In the genomic region with DNA sequence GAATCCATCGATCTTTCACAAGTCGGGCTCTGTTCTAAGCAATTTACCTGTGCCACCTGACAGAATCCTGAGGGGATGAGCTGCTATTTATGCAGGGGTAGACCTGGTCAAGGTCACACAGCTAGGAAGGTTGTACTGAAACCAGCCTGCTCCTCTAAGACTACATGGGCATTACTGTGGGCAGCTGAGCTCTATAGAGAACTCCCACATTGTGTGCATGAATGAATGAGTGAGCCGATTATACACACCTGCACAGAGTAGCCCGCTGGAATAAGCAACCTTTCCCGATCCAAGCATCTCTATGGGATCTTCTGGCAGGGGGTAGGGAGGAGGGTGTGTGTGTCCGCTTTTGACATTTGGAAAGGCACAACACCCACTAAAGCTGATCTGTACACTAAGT, we compare ENCODE assay signal across 10 mouse cellular contexts. TPM values are rescaled to one million over a fixed set of nuclear protein-coding genes. Genes with fewer than 3 reads are reported as not detected.
A peak's percentile ranks its signal among the peaks of the same experiment; 100 is the strongest.
DNase-seq lines count a peak whose midpoint lies in the region; ATAC-seq and TF ChIP-seq lines count a peak whose summit lies in the region.
"Had no signal": no experiment of that assay in that cellular context is flagged by ENCODE, and none has a peak within 500 bp of the region (broad histone marks: within the 10 kb centered on the region; RNA-seq: fewer than 3 reads in every experiment).

No protein-coding gene starts in this region.

- no peak overlapping the region for H3K4me2 ChIP-seq in liver, embryonic 11.5 days
- no peak overlapping the region for H3K4me2 ChIP-seq in liver, postnatal 0 days (ENCODE audit: low read depth, low read length)
- no peak overlapping the region for H3K4me2 ChIP-seq in hindbrain, embryonic 14.5 days (replicated peaks)
- no peak overlapping the region for H3K4me2 ChIP-seq in neural tube, embryonic 14.5 days (ENCODE audit: low read depth, low read length)

- H3K27ac ChIP-seq in liver, embryonic 11.5 days (ENCODE audit: low read depth, low read length): peak overlapping the region; percentile 58
- H3K27ac ChIP-seq in liver, postnatal 0 days (ENCODE audit: low read depth): no peak overlapping the region
- peak overlapping the region; percentile 59; the same call in 1 of the 2 replicates for H3K27ac ChIP-seq in hindbrain, embryonic 14.5 days
- 0 out of 2 replicates have a peak overlapping the region, but pooled peaks have one; percentile 44 for H3K27ac ChIP-seq in neural tube, embryonic 14.5 days (ENCODE audit: low read depth, low read length)

- H3K9me3 ChIP-seq in liver, embryonic 11.5 days (ENCODE audit: control insufficient read depth, low read length): no peaks in the 10 kb centered on the region
- no peaks in the 10 kb centered on the region for H3K9me3 ChIP-seq in liver, postnatal 0 days (ENCODE audit: low read length)
- no peaks in the 10 kb centered on the region for H3K9me3 ChIP-seq in hindbrain, embryonic 14.5 days (ENCODE audit: control insufficient read depth, low read length)
- H3K9me3 ChIP-seq in neural tube, embryonic 14.5 days (ENCODE audit: control insufficient read depth, low read length): no peaks in the 10 kb centered on the region
- H3K9me3 ChIP-seq: limb, embryonic 13.5 days had no signal

- ATAC-seq in frontal cortex, adult (ENCODE audit: low TSS enrichment): peak; percentile 20; the same call in 1 of the 2 replicates
- no peak for ATAC-seq in liver, embryonic 11.5 days (replicated peaks; ENCODE audit: low FRiP score)
- ATAC-seq in liver, postnatal 0 days: no peak
- peak; percentile 51; the same call in 1 of the 2 replicates for ATAC-seq in hindbrain, embryonic 14.5 days (ENCODE audit: low FRiP score)
- peak; percentile 22; the same call in 1 of the 2 replicates for ATAC-seq in neural tube, embryonic 14.5 days (ENCODE audit: low read depth)

- H3K36me3 ChIP-seq in liver, embryonic 11.5 days (ENCODE audit: control insufficient read depth, insufficient read depth, low read length): no peaks in the 10 kb centered on the region
- no peaks in the 10 kb centered on the region for H3K36me3 ChIP-seq in liver, postnatal 0 days (replicated peaks; ENCODE audit: insufficient read depth, low read length)
- no peaks in the 10 kb centered on the region for H3K36me3 ChIP-seq in hindbrain, embryonic 14.5 days (replicated peaks; ENCODE audit: control insufficient read depth, insufficient read depth)
- H3K36me3 ChIP-seq in neural tube, embryonic 14.5 days (ENCODE audit: control insufficient read depth, insufficient read depth, low read length): no peaks in the 10 kb centered on the region
- H3K36me3 ChIP-seq: limb, embryonic 13.5 days had no signal

- H3K4me1 ChIP-seq in liver, embryonic 11.5 days (replicated peaks; ENCODE audit: control insufficient read depth, insufficient read depth, low read length): peaks cover 17% of the 10 kb centered on the region
- peaks cover 27% of the 10 kb centered on the region for H3K4me1 ChIP-seq in liver, postnatal 0 days (ENCODE audit: insufficient read depth)
- H3K4me1 ChIP-seq in hindbrain, embryonic 14.5 days (replicated peaks; ENCODE audit: control insufficient read depth, insufficient read depth, low read length): peaks cover 14% of the 10 kb centered on the region
- peaks cover 9% of the 10 kb centered on the region; the same call in 1 of the 2 replicates for H3K4me1 ChIP-seq in neural tube, embryonic 14.5 days (ENCODE audit: control insufficient read depth, insufficient read depth, low read length)

- TF ChIP-seq EP300 in liver, postnatal 0 days (IDR thresholded peaks at IDR 0.05; ENCODE audit: low read depth): no peak

- WGBS in liver, embryonic 11.5 days: 63% methylated on average over 6 of the region's 6 CpGs
- 59% methylated on average over 6 of the region's 6 CpGs for WGBS in liver, postnatal 0 days (ENCODE audit: insufficient replicate concordance)
- WGBS in hindbrain, embryonic 14.5 days: 70% methylated on average over 6 of the region's 6 CpGs
- 82% methylated on average over 6 of the region's 6 CpGs for WGBS in neural tube, embryonic 14.5 days

- no peak overlapping the region for H3K4me3 ChIP-seq in liver, embryonic 11.5 days (ENCODE audit: low read depth, low read length)
- H3K4me3 ChIP-seq in liver, postnatal 0 days (ENCODE audit: low read depth, low read length): no peak overlapping the region
- H3K4me3 ChIP-seq in hindbrain, embryonic 14.5 days (replicated peaks; ENCODE audit: low read length): no peak overlapping the region
- no peak overlapping the region for H3K4me3 ChIP-seq in neural tube, embryonic 14.5 days (ENCODE audit: low read depth, low read length)
- H3K4me3 ChIP-seq: limb, embryonic 13.5 days had no signal

- no peak for TF ChIP-seq CTCF in liver, postnatal 0 days (IDR thresholded peaks at IDR 0.05; ENCODE audit: low read depth)

- DNase-seq in frontal cortex, postnatal 14 days (ENCODE audit: low spot score in 2 of 2): no peak
- no peak for DNase-seq in liver, embryonic 11.5 days (ENCODE audit: low spot score)
- DNase-seq in liver, postnatal 0 days: no peak
- no peak for DNase-seq in hindbrain, embryonic 14.5 days (ENCODE audit: low spot score)
- DNase-seq in layer of hippocampus, adult 9-10 months (ENCODE audit: low spot score): no peak
- no peak for DNase-seq in B cell, adult 2 months
- DNase-seq: kidney, adult 8-10 months had no signal

- no peak overlapping the region for H3K9ac ChIP-seq in liver, embryonic 11.5 days (ENCODE audit: low read depth, low read length)
- no peak overlapping the region for H3K9ac ChIP-seq in liver, postnatal 0 days (replicated peaks)
- no peak overlapping the region for H3K9ac ChIP-seq in hindbrain, embryonic 14.5 days
- H3K9ac ChIP-seq in neural tube, embryonic 14.5 days (replicated peaks; ENCODE audit: low read depth, low read length): no peak overlapping the region
- H3K9ac ChIP-seq: limb, embryonic 13.5 days had no signal

- no peaks in the 10 kb centered on the region for H3K27me3 ChIP-seq in liver, embryonic 11.5 days (replicated peaks; ENCODE audit: control insufficient read depth, insufficient read depth, low read length)
- no peaks in the 10 kb centered on the region for H3K27me3 ChIP-seq in liver, postnatal 0 days (ENCODE audit: insufficient read depth, low read length)
- H3K27me3 ChIP-seq in hindbrain, embryonic 14.5 days (ENCODE audit: control insufficient read depth, insufficient read depth, low read length): no peaks in the 10 kb centered on the region
- H3K27me3 ChIP-seq in neural tube, embryonic 14.5 days (ENCODE audit: control insufficient read depth, insufficient read depth, low read length): no peaks in the 10 kb centered on the region
- H3K27me3 ChIP-seq: limb, embryonic 13.5 days had no signal

RNA-seq across cellular contexts. Expression of gene Fabp6, which starts 31.8 kb away (rescaled TPM):
- polyA plus RNA-seq in liver, embryonic 11.5 days (2014; fragmentation: Nextera tagmentation; extraction: Ambion mirVana): not detected in 2 replicates
- not detected in 2 replicates for polyA plus RNA-seq in liver, postnatal 0 days (2015; fragmentation: Nextera tagmentation; extraction: Ambion mirVana)
- polyA plus RNA-seq in hindbrain, embryonic 14.5 days (2014; fragmentation: Nextera tagmentation; extraction: Ambion mirVana): not detected in 2 replicates
- polyA plus RNA-seq in neural tube, embryonic 14.5 days (2014; fragmentation: Nextera tagmentation; extraction: Ambion mirVana): not detected in 2 replicates
- polyA plus RNA-seq: limb, embryonic 13.5 days had no signal

RNA-seq across cellular contexts. Expression of gene 4933415A04Rik, which starts 46.3 kb away (rescaled TPM):
- polyA plus RNA-seq in liver, embryonic 11.5 days (2014; fragmentation: Nextera tagmentation; extraction: Ambion mirVana): 2.1 and 2.7 TPM in 2 replicates
- 0.51 and 0.72 TPM in 2 replicates for polyA plus RNA-seq in liver, postnatal 0 days (2015; fragmentation: Nextera tagmentation; extraction: Ambion mirVana)
- 2.2 and 3.3 TPM in 2 replicates for polyA plus RNA-seq in hindbrain, embryonic 14.5 days (2014; fragmentation: Nextera tagmentation; extraction: Ambion mirVana)
- polyA plus RNA-seq in neural tube, embryonic 14.5 days (2014; fragmentation: Nextera tagmentation; extraction: Ambion mirVana): 3.8 and 4.4 TPM in 2 replicates

RNA-seq across cellular contexts. Expression of gene Pwwp2a, which starts 48.6 kb away (rescaled TPM):
- polyA plus RNA-seq in liver, embryonic 11.5 days (2014; fragmentation: Nextera tagmentation; extraction: Ambion mirVana): 26.1 and 30.3 TPM in 2 replicates
- 6.9 and 7.1 TPM in 2 replicates for polyA plus RNA-seq in liver, postnatal 0 days (2015; fragmentation: Nextera tagmentation; extraction: Ambion mirVana)
- 42.1 and 42.7 TPM in 2 replicates for polyA plus RNA-seq in hindbrain, embryonic 14.5 days (2014; fragmentation: Nextera tagmentation; extraction: Ambion mirVana)
- 41.7 and 45.2 TPM in 2 replicates for polyA plus RNA-seq in neural tube, embryonic 14.5 days (2014; fragmentation: Nextera tagmentation; extraction: Ambion mirVana)

Comparison
In these comparisons a context has a peak if more than half of its experiments do, and no peak if none do; other contexts are left out.
1. ATAC-seq: peak in frontal cortex, adult (single experiment), hindbrain, embryonic 14.5 days (single experiment) and neural tube, embryonic 14.5 days (single experiment); none in liver, embryonic 11.5 days (single experiment) and liver, postnatal 0 days (single experiment).